Mouse (Mus musculus): Measurements from ENCODE around the gene Lefty1. TPM values are rescaled to one million over a fixed set of nuclear protein-coding genes. Genes with fewer than 3 reads are reported as not detected.

The Lefty1 gene
- polyA plus RNA-seq (2017; shearing (Covaris generic)), result not detected

GRCm38 (mm10) chr1:180934467-180935419 lies at the start of gene Lefty1:
TSS of gene Lefty1 (plus strand) at chr1:180935022.

DNA sequence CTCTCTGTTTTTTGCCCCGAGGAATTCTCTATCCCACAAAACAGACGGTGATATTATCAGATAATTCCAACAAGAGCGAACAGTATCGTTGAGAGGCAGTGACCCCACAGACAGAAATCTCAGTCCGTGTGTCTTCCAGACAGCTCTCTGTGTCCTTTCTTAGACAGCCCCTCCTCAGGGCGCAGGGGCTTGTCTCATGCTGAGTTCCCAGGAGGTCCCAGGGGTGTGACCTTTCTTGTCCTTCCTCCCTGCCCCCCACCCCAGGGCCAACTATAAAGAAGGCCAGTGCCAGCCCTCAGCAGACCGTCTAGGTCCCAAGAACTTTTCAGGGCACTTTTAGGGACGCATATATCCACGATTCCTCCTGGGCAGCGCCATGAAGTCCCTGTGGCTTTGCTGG lies 42.0 kb upstream of the Lefty1 start, which contains the start of gene Lefty2:
Lefty2 (plus strand) TSS at position 301 of the 400 bp plus-strand sequence.

GRCm38 (mm10) chr1:180904039-180904814 lies 30.6 kb upstream of the Lefty1 start, which contains the start of gene Pycr2:
TSS of gene Pycr2 (plus strand) at chr1:180904293.

GRCm38 (mm10) chr1:180942166-180943031 lies 7.6 kb downstream of the Lefty1 start, which contains the start of gene Tmem63a:
TSS of gene Tmem63a (plus strand) at chr1:180942344.

Other genes starting within 250 kb of the Lefty1 start
- gene Mixl1, start 238.0 kb upstream of the Lefty1 start, polyA plus RNA-seq (2017; shearing (Covaris generic)), result not detected
- gene Acbd3, start 209.0 kb upstream of the Lefty1 start, polyA plus RNA-seq (2017; shearing (Covaris generic)), result 54.7 TPM
- gene H3f3a, start 121.1 kb upstream of the Lefty1 start, polyA plus RNA-seq (2017; shearing (Covaris generic)), result 957 TPM
- gene Sde2, start 83.9 kb upstream of the Lefty1 start, polyA plus RNA-seq (2017; shearing (Covaris generic)), result 89.7 TPM
- gene Lefty2, start 41.9 kb upstream of the Lefty1 start, polyA plus RNA-seq (2017; shearing (Covaris generic)), result not detected
- 48.0 TPM for gene Pycr2, start 30.7 kb upstream of the Lefty1 start, polyA plus RNA-seq (2017; shearing (Covaris generic))
- gene Tmem63a, start 7.3 kb downstream of the Lefty1 start, polyA plus RNA-seq (2017; shearing (Covaris generic)), result 48.1 TPM
- gene Ephx1, start 85.9 kb downstream of the Lefty1 start, polyA plus RNA-seq (2017; shearing (Covaris generic)), result 10.7 TPM
- not detected for gene 9130409I23Rik, start 116.2 kb downstream of the Lefty1 start, polyA plus RNA-seq (2017; shearing (Covaris generic))
- gene Nvl, start 209.2 kb downstream of the Lefty1 start, polyA plus RNA-seq (2017; shearing (Covaris generic)), result 22.5 TPM
- gene Cnih4, start 209.7 kb downstream of the Lefty1 start, polyA plus RNA-seq (2017; shearing (Covaris generic)), result 40.4 TPM